Mouse (Mus musculus) kidney, adult 18-20 months (tissue): ENCODE measurements at regions not wholly inside any gene's neighbourhood (a gene's known extent, or its start where the extent isn't known, plus 50 kb on each side); places are given as distances from the start of the nearest gene placed in this dataset.

Experiments
- DNase-seq: peaks from one replicate; pipeline ENCODE4 v3.0.0; 2021

- DNase-seq, result no peak
Observed at GRCm38 (mm10) chr4:83986951-83987822, 461.8 kb downstream of the Ccdc171 start.

- no peak for DNase-seq
Observed at GRCm38 (mm10) chr4:83987846-83988245, 462.5 kb downstream of the Ccdc171 start.

- no peak for DNase-seq
Observed at GRCm38 (mm10) chr4:83988314-83988713, 463.0 kb downstream of the Ccdc171 start.

- DNase-seq, result no peak
Observed at GRCm38 (mm10) chr4:83990126-83990989, 465.0 kb downstream of the Ccdc171 start.

GRCm38 (mm10) chr4:83991195-83991594, 465.9 kb downstream of the Ccdc171 start:
- DNase-seq, result no peak

- no peak for DNase-seq
Observed at GRCm38 (mm10) chr4:83997079-83997478, 471.7 kb downstream of the Ccdc171 start.

GRCm38 (mm10) chr4:84001645-84002044, 476.3 kb downstream of the Ccdc171 start:
- no peak for DNase-seq

GRCm38 (mm10) chr4:84004055-84004778, 478.9 kb downstream of the Ccdc171 start:
- DNase-seq, result no peak

GRCm38 (mm10) chr4:84004786-84005382, 479.5 kb downstream of the Ccdc171 start:
- no peak for DNase-seq

- DNase-seq, result no peak
Observed at GRCm38 (mm10) chr4:84011941-84012340, 486.6 kb downstream of the Ccdc171 start.

- no peak for DNase-seq
Observed at GRCm38 (mm10) chr4:84015139-84015538, 489.8 kb downstream of the Ccdc171 start.

GRCm38 (mm10) chr4:84015552-84016169, 490.3 kb downstream of the Ccdc171 start:
- DNase-seq, result no peak

GRCm38 (mm10) chr4:84018135-84018534, 492.8 kb downstream of the Ccdc171 start:
- no peak for DNase-seq

- DNase-seq, result no peak
Observed at GRCm38 (mm10) chr4:84018774-84019173, 493.4 kb downstream of the Ccdc171 start.

- no peak for DNase-seq
Observed at GRCm38 (mm10) chr4:84019500-84020255, 494.3 kb downstream of the Ccdc171 start.

GRCm38 (mm10) chr4:84020692-84021091, 495.3 kb downstream of the Ccdc171 start:
- DNase-seq, result no peak

GRCm38 (mm10) chr4:84022323-84022722, 497.0 kb downstream of the Ccdc171 start:
- DNase-seq, result no peak

GRCm38 (mm10) chr4:84026144-84026543, 500.8 kb downstream of the Ccdc171 start:
- DNase-seq, result no peak

- DNase-seq, result no peak
Observed at GRCm38 (mm10) chr4:84028120-84028519, 502.8 kb downstream of the Ccdc171 start.

GRCm38 (mm10) chr4:84030916-84031315, 505.6 kb downstream of the Ccdc171 start:
- DNase-seq, result no peak

- no peak for DNase-seq
Observed at GRCm38 (mm10) chr4:84032505-84032904, 507.2 kb downstream of the Ccdc171 start.
